Mouse (Mus musculus): ENCODE data around the gene Pcna.

GRCm38 (mm10) chr2:132224359-132224758 is 28.8 kb downstream of the Pcna start:
- TF ChIP-seq CTCF (conservative IDR thresholded peaks at IDR 0.05; ENCODE audit: insufficient read depth, insufficient read length, low read depth, low read length) (no peak), POLR2A (IDR thresholded peaks at IDR 0.05; ENCODE audit: low read depth, low read length) (no peak)

Data from kidney, adult 2 months (tissue).